Mouse (Mus musculus) heart, embryonic 15.5 days (tissue): ENCODE data around the gene Tial1. TPM values are rescaled to one million over a fixed set of nuclear protein-coding genes. Genes with fewer than 3 reads are reported as not detected.

Experiments used
- ATAC-seq: fragments of 200-750 bp; cut with Nextera tagmentation; replicated peaks from 2 replicates; pipeline ENCODE4 v1.8.0; 2017; ENCODE audit warnings: low read depth, moderate TSS enrichment; ENCODE audit not compliant: insufficient number of reproducible peaks, insufficient read depth, low FRiP score
- H3K27ac ChIP-seq: fragments of 300-500 bp; sonication (generic); 2 replicates; pipeline ENCODE4 v1.5.1; 2015; ENCODE audit warnings: mild to moderate bottlenecking, inconsistent platforms
- H3K27me3 ChIP-seq: fragments of 300-500 bp; sonication (generic); 2 replicates; pipeline ENCODE4 v1.6.1; 2015; ENCODE audit warnings: inconsistent platforms
- H3K36me3 ChIP-seq: fragments of 300-500 bp; sonication (generic); 2 replicates; pipeline ENCODE4 v1.6.1; 2015; ENCODE audit warnings: mild to moderate bottlenecking, inconsistent platforms
- H3K4me1 ChIP-seq: fragments of 300-500 bp; sonication (generic); replicated peaks from 2 replicates; pipeline ENCODE4 v1.6.1; 2015; ENCODE audit warnings: inconsistent platforms
- H3K4me2 ChIP-seq: fragments of 300-500 bp; sonication (generic); 2 replicates; pipeline ENCODE4 v1.6.1; 2015; ENCODE audit warnings: inconsistent platforms, mild to moderate bottlenecking, moderate library complexity
- H3K4me3 ChIP-seq: fragments of 300-500 bp; sonication (generic); 2 replicates; pipeline ENCODE4 v1.5.1; 2015; ENCODE audit warnings: mild to moderate bottlenecking, inconsistent platforms
- H3K9ac ChIP-seq: fragments of 300-500 bp; sonication (generic); 2 replicates; pipeline ENCODE4 v1.6.1; 2015; ENCODE audit warnings: mild to moderate bottlenecking, inconsistent platforms
- H3K9me3 ChIP-seq: fragments of 300-500 bp; sonication (generic); replicated peaks from 2 replicates; pipeline ENCODE4 v1.6.1; 2016; ENCODE audit warnings: inconsistent platforms
- WGBS: fragments of 180-500 bp; shearing (Covaris S2); methylation state at CpG from one replicate; pipeline ENCODE4 v1.1.7; 2015; ENCODE audit warnings: mixed read lengths; 5-methylcytosine and 5-hydroxymethylcytosine counted together
- polyA plus RNA-seq: library from polyadenylated mRNA; unstranded; fragments of >200 nt; fragmentation: Nextera tagmentation; extraction: Ambion mirVana; gene quantifications from 2 replicates; pipeline ENCODE4 v1.2.1, GENCODE M21; 2015

Gene Tial1
- 16.0 and 17.1 TPM in 2 replicates for polyA plus RNA-seq

DNA sequence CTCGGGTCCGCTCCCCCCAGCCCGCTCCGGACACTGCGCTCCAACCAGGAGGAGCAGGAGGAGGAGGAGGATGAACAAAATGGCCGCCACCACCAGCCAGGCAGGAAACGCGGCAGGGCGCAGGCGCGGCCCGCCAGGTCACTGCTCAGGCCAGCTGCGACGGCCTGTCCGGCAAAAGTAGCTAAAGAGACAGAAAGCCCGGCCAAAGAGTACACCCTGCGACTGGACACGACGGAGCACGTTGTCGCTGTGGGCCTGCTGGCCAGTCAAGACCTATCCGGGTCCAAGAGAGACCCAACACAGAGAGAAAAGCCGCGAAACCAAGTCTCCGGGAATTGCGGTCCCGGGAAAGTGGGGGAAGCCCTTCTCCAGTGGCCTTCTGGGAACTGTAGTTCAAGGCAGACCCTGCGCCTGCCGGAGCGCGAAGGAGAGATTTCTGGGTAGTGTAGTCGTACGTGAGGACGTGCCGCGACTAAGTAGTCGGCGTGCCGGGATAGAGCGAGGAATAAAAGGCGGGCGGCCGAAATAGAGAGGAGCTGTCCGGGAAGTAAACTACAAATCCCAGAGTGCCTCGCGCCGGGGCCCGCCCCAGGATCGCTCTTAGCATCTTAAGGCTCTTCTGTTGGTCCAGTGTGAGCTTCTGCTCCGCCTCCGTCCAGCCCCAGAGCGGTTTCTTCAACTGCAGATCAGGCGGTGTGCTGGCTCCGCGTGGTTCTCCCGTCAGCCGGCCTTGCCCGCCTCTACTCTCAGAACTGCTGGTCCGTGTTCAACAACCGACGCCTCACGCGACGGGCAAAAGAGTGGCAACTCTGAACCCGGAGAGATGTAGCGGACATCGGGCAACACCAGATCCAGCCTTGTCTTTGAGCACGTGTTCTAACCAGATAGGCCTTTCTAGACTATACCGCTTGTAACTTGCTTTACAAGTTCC is at the start of gene Tial1:
Gene Tial1, minus strand, starts transcription at position 433 of the 931 bp plus-strand sequence.
- H3K4me1 ChIP-seq: peaks cover 23% of the 10 kb centered on the region
- peak within 1 kb of the TSS; percentile 79 for H3K4me2 ChIP-seq
- no peaks in the 10 kb centered on the region for H3K36me3 ChIP-seq
- peak within 1 kb of the TSS; percentile 79 for H3K4me3 ChIP-seq
- peak within 1 kb of the TSS; percentile 96 for H3K27ac ChIP-seq
- ATAC-seq: peak; percentile 98
- under 1% methylated on average over 69 of the region's 69 CpGs for WGBS
- H3K9me3 ChIP-seq: no peaks in the 10 kb centered on the region
- no peaks in the 10 kb centered on the region for H3K27me3 ChIP-seq
- peak within 1 kb of the TSS; percentile 78 for H3K9ac ChIP-seq

DNA sequence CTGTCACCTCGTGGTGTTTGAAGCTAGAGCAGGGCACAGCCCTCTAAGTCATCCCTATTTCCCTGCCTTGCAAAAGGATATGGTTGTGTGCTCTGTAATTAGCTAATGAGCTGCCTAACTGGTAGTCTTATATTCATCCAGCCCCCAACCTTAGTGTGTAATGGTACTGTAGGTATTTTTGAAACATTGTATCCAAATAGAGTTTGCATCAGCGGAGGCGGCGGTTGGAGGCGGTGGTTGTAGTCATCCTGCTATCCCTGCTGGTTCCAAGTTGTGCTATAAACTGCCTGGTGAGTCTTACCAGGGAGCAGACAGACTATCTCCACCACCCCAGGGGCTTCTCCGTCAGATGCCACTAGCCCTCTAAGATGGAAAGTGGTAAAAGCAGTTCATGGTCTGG is 42.6 kb upstream of the Tial1 start:
- H3K9me3 ChIP-seq: no peaks in the 10 kb centered on the region
- WGBS: 81% methylated on average over 6 of the region's 6 CpGs
- no peak overlapping the region for H3K4me3 ChIP-seq
- no peak overlapping the region for H3K27ac ChIP-seq
- ATAC-seq: no peak
- no peak overlapping the region for H3K9ac ChIP-seq
- H3K36me3 ChIP-seq: no peaks in the 10 kb centered on the region
- H3K4me1 ChIP-seq: peaks cover 9% of the 10 kb centered on the region
- no peak overlapping the region for H3K4me2 ChIP-seq
- H3K27me3 ChIP-seq: no peaks in the 10 kb centered on the region

DNA sequence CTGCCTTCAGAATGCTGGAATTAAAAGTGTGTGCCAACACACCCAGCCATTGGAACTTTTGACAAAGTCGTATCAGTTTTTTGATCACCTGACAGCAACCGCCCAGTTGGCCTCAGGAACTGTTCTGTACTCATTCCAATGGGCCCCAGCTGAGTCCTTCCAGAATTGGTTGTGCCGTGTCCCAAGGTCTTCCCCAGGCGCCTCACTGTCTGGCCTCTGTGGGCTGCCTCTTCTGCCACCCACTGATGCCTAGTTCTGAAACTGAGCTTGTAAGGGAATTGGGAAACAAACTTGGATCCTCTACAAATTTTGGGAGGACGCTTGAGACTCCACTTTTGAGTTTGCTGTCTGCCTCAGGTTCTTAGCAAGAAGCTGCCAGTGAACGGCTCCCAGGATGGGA is 38.3 kb upstream of the Tial1 start:
- no peak overlapping the region for H3K4me3 ChIP-seq
- H3K9ac ChIP-seq: no peak overlapping the region
- peaks cover 9% of the 10 kb centered on the region for H3K4me1 ChIP-seq
- no peaks in the 10 kb centered on the region for H3K9me3 ChIP-seq
- H3K27me3 ChIP-seq: no peaks in the 10 kb centered on the region
- no peak overlapping the region for H3K4me2 ChIP-seq
- 55% methylated on average over 6 of the region's 6 CpGs for WGBS
- ATAC-seq: no peak
- peak overlapping the region; percentile 6; the same call in 1 of the 2 replicates for H3K27ac ChIP-seq
- H3K36me3 ChIP-seq: no peaks in the 10 kb centered on the region

DNA sequence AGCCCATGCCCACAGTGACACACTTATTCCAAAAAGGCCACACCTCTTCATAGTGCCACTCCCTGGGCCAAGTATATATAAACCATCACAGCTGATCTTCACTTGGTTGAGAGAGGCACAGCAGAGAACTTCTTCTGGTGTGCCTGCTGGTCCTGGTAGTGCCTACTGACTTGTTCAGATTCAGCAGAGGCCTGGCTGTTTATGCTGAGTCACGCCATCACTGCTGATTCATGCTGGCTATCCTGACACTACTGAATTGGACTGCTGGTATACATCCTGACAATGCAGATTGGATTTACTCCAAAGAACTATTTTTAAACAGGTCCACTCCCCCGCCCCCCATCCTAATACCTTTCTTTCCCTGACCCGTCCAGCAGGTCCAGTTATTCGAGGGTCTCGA is 33.0 kb upstream of the Tial1 start:
- H3K27ac ChIP-seq: no peak overlapping the region
- H3K9ac ChIP-seq: no peak overlapping the region
- H3K4me3 ChIP-seq: no peak overlapping the region
- no peak overlapping the region for H3K4me2 ChIP-seq
- WGBS: 84% methylated on average over 5 of the region's 5 CpGs
- no peaks in the 10 kb centered on the region for H3K27me3 ChIP-seq
- no peak; the same call in 1 of the 2 replicates for ATAC-seq
- H3K9me3 ChIP-seq: no peaks in the 10 kb centered on the region
- no peaks in the 10 kb centered on the region for H3K4me1 ChIP-seq
- H3K36me3 ChIP-seq: no peaks in the 10 kb centered on the region

DNA sequence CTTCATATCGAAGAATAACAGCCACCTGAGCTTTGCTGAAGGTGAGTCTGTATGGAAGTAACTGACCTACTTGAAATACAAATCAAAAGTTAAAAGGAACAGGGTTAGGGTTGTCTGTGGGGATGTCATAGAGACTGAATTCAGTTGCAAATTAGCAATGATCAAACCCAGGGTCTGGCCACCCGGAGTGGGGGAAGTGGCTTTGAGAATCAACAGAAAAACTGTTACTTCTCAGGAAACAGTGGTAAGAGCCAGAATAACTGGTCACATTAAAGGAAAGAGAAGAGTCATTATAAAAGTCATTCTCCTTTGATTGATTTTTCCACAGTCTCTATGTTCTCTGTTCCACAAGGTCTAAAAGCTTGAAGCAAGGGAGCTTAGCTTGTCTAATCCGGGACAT is 27.5 kb upstream of the Tial1 start:
- WGBS: 94% methylated on average over 3 of the region's 3 CpGs
- no peak for ATAC-seq
- no peaks in the 10 kb centered on the region for H3K36me3 ChIP-seq

DNA sequence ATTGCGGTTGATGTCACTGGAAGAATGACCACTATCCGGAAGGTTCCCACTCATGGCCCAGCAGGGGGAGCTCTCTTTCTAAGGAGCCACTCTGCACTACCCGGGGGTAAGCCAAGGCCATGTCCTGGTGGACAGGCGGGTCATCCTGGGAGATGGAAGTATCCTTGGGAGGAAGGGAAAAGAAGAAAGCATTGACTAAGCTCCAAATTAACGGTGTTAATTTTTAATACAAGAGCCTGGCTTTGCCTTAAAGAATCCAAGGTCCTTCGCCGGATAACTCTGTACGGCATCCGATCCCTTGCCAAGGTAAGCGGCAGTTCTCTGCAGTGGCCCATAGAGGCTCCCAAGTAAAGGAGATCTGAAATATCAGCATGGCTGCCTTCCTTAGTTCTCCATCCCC is 12.8 kb upstream of the Tial1 start:
- Histone ChIP-seq H3K36me3 (no peaks in the 10 kb centered on the region), H3K9ac (no peak overlapping the region), H3K9me3 (no peaks in the 10 kb centered on the region), H3K4me2 (peak overlapping the region; percentile 51), H3K27ac (no peak overlapping the region), H3K27me3 (no peaks in the 10 kb centered on the region), H3K4me3 (peak overlapping the region; percentile 27; the same call in 1 of the 2 replicates), H3K4me1 (no peaks in the 10 kb centered on the region)
- peak; percentile 67; the same call in 1 of the 2 replicates for ATAC-seq
- 36% methylated on average over 10 of the region's 10 CpGs for WGBS

More for the DNA sequence above, 27.5 kb upstream of the Tial1 start:
- Histone ChIP-seq H3K4me1 (no peaks in the 10 kb centered on the region), H3K4me3 (no peak overlapping the region), H3K9ac (no peak overlapping the region), H3K9me3 (peaks cover 9% of the 10 kb centered on the region; the same call in 1 of the 2 replicates), H3K27ac (no peak overlapping the region), H3K27me3 (no peaks in the 10 kb centered on the region), H3K4me2 (no peak overlapping the region)

DNA sequence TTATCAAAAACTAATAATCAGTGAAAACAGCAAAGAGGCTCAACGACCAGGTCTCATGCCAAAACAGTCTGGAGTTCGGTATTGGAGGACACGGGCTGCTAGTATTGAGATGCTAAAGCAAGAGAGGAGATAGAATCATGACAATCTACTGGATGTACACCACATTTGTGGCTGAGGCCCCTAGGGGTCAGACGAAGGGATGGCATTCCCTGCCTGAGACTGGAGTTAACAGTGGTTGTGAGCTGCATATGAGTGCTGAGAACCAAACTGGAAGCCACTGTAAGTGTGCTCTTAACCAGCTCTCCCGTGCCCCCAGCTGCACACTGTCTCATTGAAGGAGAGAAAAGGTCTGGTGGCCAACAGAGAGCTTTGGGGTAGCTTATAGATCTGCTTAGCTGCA is 889 bp upstream of the Tial1 start:
- no peak overlapping the region for H3K27ac ChIP-seq

DNA sequence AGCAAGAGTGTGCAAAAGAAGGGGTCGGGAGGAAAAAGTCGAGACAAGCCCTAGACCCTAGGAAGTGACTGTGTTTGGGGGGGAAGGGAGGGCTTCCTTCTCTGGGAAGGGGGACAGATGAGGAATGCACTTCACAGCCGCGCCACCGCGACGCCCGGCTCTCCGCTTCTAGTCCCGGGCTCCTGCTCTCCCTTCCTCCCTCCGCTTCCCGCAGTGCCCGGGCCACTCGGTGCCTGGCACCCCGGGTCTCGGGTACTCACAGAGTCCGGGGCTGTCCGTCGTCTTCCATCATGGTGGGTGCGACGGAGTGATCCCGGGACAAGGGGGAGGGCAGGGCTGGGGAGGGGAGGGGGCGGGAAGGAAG is 670 bp downstream of the Tial1 start:
- Histone ChIP-seq H3K4me1 (peaks cover 25% of the 10 kb centered on the region), H3K9me3 (no peaks in the 10 kb centered on the region), H3K4me3 (peak overlapping the region; percentile 79), H3K27me3 (no peaks in the 10 kb centered on the region), H3K9ac (peak overlapping the region; percentile 78), H3K36me3 (no peaks in the 10 kb centered on the region), H3K4me2 (peak overlapping the region; percentile 79), H3K27ac (peak overlapping the region; percentile 96)
- ATAC-seq: peak; percentile 17
- WGBS: 0% methylated on average over 22 of the region's 23 CpGs

More for the DNA sequence above, 889 bp upstream of the Tial1 start:
- H3K4me1 ChIP-seq: peaks cover 21% of the 10 kb centered on the region
- no peak for ATAC-seq
- no peaks in the 10 kb centered on the region for H3K27me3 ChIP-seq
- WGBS: 63% methylated on average over 5 of the region's 5 CpGs
- peak overlapping the region; percentile 75 for H3K4me2 ChIP-seq
- H3K36me3 ChIP-seq: no peaks in the 10 kb centered on the region
- H3K9ac ChIP-seq: no peak overlapping the region
- H3K9me3 ChIP-seq: no peaks in the 10 kb centered on the region
- peak overlapping the region; percentile 79; the same call in 1 of the 2 replicates for H3K4me3 ChIP-seq

DNA sequence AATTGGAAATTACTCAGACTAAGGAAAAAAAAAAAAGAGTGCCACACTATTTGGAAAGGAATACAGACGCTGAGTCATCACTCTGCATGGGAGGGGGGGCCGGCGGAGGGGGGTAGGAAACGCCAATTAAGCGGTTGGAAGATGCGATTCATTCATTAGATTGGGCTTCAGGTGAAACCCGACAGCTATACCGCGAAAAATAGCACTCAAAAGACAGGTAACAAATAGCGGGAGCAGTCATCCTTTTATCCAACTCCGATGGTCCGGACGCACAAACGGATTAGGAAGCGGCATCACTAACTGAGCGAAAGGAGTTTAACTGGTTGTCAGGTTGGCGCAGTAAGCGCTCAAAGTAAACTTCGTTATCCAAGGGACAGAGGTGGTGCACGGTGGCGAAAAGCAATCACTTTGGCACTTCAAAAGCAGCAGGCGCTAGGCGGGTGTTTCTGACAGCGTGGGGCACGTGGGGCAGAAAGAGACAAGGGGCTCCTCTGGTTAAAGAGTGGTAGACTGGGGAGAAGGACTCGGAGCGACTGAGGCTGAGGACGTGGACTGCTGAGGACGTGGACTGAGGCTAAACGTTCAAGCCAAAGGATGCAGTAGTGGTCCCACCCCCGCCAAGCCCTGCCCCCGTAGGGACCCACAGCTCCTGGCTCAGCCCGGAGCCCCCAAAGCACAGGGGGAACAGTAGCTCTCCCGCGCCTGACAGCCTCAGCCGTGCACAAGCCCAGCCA is 1.2 kb downstream of the Tial1 start:
- peak overlapping the region; percentile 79 for H3K4me2 ChIP-seq
- H3K36me3 ChIP-seq: no peaks in the 10 kb centered on the region
- ATAC-seq: no peak
- H3K27ac ChIP-seq: peak overlapping the region; percentile 96
- H3K4me1 ChIP-seq: peaks cover 25% of the 10 kb centered on the region
- WGBS: under 1% methylated on average over 36 of the region's 36 CpGs
- H3K4me3 ChIP-seq: peak overlapping the region; percentile 79
- no peaks in the 10 kb centered on the region for H3K9me3 ChIP-seq
- H3K27me3 ChIP-seq: no peaks in the 10 kb centered on the region
- peak overlapping the region; percentile 78 for H3K9ac ChIP-seq

DNA sequence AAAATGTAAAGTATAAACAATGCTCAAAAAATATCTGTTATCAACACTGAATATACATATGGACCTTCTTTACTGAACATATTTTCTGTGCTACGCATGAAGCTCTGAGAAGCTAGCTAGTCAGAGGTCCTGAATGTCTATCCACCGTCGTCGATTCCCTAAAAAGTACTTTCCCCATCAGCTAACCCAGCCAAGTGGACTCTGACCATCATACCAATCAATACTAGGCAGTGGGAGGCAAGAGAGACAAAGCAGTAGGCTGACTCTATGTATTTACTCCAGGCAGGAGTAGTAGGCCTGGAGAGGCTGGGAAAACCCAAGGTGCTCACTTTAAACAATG is 1.8 kb downstream of the Tial1 start:
- H3K9ac ChIP-seq: peak overlapping the region; percentile 78
- peak overlapping the region; percentile 79 for H3K4me3 ChIP-seq
- 21% methylated on average over 4 of the region's 4 CpGs for WGBS
- H3K4me2 ChIP-seq: peak overlapping the region; percentile 79
- H3K27me3 ChIP-seq: no peaks in the 10 kb centered on the region
- no peak for ATAC-seq
- H3K27ac ChIP-seq: peak overlapping the region; percentile 96
- peaks cover 25% of the 10 kb centered on the region for H3K4me1 ChIP-seq
- no peaks in the 10 kb centered on the region for H3K9me3 ChIP-seq
- H3K36me3 ChIP-seq: no peaks in the 10 kb centered on the region

DNA sequence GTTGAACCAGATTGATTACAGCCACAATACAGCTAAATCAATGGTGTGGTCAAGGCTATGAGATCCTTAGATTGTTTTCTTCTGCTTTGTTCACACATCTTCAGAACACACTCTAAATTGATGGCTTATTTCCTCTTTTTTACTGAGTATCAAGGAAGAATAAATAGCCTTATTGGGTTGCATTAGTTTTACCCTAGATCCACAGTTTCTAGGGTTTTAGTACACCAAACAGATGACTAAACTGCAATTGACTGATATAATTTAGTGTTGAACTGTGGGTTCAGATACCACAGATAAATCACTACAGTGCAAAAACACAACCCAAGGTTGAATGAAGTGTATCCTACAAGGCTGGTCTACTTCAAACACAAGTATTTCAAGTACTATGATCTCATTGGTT is 3.5 kb downstream of the Tial1 start:
- no peak overlapping the region for H3K9ac ChIP-seq
- no peak overlapping the region for H3K27ac ChIP-seq
- peaks cover 14% of the 10 kb centered on the region for H3K36me3 ChIP-seq
- H3K4me3 ChIP-seq: no peak overlapping the region
- no peak for ATAC-seq
- no peaks in the 10 kb centered on the region for H3K27me3 ChIP-seq
- no peaks in the 10 kb centered on the region for H3K9me3 ChIP-seq
- peaks cover 25% of the 10 kb centered on the region for H3K4me1 ChIP-seq
- H3K4me2 ChIP-seq: no peak overlapping the region
